Mouse (Mus musculus) left cerebral cortex, postnatal 25 days (tissue): Measurements from ENCODE around the gene Rab44. TPM values are rescaled to one million over a fixed set of nuclear protein-coding genes. Genes with fewer than 3 reads are reported as not detected.

Source experiments
- DNase-seq, 2 experiments: peaks; one replicate each; pipeline ENCODE4 v3.0.0; 2022; ENCODE audit warnings: low spot score in 2 of 2, mixed read lengths in 1 of 2
- intact Hi-C: fragments of 180-260 bp; cut with DNase I; formaldehyde crosslinking; loops from one replicate; pipeline ENCODE4 v1.15.1; 2025
- total RNA-seq, 2 experiments: library from RNA; stranded (reverse); gene quantifications; 2 replicates each; pipeline ENCODE4 v1.2.3; 2021

Rab44 gene
- total RNA-seq, 2 experiments from 2014 or later = 0.14 TPM; not detected in 1

DNA sequence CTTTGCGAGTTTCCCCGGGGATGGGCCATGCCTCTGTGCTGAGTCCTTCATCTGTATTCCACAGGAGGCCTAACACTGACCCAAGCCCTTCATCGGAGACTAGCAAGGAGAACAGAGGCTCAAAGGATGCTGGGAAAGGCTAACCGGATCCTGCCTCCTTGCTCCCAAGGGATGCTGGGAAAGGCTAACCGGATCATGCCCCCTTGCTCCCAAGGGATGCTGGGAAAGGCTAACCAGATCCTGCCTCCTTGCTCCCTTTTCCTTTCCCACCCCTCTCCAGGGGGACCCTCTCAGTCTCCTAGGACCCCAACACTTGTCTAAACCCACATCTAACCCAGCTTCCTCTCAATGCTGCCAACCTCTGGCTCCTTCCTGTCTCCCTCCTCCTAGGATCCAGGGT lies 45.4 kb downstream of the Rab44 start:
- intact Hi-C loops = no loop called here
- no peak for DNase-seq

DNA sequence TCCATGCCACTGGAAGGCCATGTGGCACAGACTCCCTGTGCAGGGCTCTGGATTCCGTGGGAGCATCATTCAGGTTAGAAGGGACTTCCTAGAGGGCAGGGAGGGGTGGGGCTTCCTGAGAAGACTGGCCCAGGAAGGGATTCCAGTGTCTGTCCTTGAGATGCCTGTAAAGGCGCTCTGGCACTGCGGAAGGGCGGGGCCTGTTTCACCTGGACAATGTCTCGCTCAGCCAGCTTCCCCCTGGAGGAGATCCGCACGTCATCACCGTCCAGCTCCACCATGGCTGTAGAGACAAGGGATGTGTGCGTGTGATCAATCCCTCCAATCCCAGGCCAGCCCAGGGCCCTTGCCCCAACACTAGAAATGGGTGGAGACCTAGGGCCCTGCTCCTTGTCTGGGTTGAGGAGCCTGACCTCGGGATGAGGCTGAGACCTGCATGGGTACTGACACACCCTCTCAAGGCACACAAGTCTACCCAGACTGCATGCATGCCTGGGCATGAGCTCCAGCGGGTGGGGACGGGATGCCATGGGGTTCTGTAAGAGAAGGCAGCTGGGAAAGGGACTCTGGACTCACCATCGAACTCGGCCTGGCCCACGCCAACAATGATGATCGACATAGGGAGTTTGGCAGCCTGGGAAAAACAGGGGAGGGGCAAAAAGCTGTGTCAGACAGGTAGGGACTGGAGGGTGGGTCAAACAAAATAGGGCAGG lies 46.0 kb downstream of the Rab44 start:
- intact Hi-C loops = no loop called here
- DNase-seq = no peak

DNA sequence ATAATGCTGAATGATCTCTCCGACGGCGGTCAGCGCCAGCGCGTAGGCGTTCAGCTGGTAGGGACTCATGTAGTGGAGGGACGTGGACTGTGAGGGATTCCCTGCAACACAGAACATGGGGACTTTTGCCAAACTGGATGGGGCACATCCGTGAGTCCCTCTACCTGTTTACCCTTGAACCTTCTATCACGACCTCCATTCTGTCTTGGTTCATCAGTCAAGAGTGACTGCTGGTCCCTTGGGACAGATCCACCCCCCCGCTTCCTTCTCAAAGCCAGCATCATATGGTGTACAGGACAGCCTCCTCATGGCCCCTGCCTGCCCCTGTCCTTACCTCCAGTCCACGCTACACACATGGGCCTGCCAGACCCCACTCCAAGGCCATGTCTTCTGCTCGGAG lies 48.4 kb downstream of the Rab44 start:
- intact Hi-C loops = no loop called here
- DNase-seq = no peak

DNA sequence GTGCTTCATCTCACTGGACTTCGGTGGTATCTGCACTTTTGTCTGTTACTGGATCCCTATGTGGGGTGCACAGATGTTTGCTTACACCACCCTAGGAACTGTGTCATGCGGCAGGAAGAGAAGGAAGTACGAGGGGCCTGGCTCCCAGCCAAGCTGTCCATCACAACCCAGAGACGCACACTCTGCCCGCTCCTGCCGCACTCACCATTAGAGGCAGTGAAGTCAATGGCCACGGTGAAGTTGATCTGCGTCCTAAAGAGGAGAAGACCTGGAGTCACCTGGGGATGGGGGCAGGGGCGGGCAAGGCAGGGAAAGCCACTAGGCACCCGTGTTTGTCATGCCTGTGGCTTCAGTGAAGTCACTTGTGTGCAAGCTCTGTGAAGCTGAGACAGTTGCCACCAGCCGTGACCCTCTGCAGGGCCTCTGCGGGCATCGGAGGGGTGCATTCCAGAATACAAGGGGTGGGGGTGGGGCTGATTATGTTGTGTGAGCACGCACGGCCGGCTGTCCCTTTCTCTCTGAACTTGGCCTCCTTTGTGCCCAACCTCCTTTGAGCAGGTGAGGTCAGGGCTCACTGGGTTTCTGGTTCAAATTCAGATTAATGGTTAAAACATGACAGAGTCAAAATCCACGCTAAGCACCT lies 50.6 kb downstream of the Rab44 start:
- intact Hi-C loops = no loop called here
- peak in 1 of 2 experiments; percentile 27 for DNase-seq

DNA sequence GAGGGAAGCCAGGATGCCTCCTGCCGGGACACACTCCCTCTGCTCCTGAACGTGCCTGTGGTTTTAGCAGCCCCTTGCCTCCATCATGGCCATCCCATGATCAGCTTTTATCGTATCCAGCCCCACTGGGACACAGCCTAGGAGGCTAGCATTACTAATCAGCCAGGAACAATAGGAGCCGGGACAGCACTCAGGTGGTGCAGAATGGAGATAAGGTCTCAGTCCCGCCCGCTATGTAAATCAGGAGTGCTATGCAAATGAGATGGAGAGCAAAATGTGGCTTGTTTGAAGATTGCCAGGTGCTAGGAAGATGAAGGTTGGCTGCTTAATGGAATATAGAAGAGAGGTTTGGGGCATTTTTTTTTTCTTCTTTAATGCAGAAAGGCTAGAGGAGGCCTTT lies 51.5 kb downstream of the Rab44 start:
- DNase-seq = no peak
- intact Hi-C loops = no loop called here

DNA sequence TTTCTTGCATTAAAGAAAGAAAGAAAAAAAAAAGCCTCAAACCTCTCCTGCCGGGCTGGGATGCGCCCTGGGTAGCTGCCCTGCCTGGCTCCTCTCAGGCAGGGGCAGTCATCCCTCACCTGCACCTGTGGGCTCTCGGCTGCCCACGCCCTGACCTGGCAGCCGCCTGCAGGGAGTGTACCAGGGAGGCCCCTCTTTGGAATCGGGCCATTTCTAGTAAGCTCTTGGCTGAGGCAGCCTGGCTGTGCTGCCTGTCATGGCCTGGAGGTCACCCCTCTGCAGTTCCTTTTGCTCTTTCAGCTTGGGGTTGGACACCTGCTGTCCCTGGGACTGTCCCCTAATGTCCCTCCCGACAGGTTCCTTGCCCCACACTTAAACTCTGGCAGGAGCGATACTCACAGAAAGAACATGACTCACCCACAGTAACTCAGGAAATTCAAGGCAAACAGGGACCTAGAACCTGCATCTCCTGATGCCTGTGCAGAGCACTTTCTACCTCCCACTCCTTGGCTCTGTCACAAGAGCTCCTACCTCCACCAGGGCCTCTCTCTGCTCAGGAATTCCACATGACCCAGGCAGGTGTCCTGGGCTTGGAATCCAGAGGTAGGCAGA lies 52.1 kb downstream of the Rab44 start:
- no peak for DNase-seq
- intact Hi-C loops = no loop called here

DNA sequence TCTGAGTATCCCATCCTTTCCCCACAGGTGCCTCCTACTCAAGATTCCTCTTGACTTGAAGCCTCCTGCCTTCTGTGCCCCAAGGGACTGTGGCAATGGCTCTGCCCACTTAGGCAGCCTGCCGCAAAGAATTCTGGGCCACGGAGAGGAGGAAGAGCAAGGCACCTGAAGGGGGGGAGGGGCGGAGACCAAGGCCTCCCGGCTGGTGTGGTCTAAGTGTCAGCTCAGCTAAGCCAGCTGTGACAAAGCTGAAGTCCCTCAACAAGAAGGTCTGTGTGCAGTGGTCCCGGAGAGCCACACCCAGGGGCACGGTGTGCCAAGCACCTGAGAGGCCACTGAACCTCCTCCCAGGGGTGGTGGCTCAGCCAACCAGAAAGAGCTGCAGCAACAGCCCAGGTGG lies 53.4 kb downstream of the Rab44 start:
- intact Hi-C loops = no loop called here

DNA sequence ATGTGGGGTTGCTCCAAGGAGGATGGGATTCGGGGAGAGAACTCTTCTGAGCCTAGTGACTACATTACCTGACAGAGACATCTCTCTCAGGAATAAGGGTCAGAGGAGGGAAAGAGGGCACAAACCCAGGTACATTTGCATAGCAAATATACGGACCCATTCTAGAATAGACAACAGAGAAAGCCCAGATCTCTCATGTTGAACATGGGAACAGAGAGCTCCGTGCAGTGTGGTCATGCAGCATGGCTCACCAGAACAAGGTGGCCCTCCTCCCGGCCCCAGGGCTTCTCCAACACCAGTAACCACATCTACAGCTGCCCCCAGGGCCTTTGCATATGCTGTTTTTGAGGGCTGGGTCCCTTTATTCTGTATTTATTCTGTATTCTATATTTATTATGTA lies 54.5 kb downstream of the Rab44 start:
- intact Hi-C loops = no loop called here
- no peak for DNase-seq

More for the DNA sequence above, 53.4 kb downstream of the Rab44 start:
- no peak for DNase-seq

DNA sequence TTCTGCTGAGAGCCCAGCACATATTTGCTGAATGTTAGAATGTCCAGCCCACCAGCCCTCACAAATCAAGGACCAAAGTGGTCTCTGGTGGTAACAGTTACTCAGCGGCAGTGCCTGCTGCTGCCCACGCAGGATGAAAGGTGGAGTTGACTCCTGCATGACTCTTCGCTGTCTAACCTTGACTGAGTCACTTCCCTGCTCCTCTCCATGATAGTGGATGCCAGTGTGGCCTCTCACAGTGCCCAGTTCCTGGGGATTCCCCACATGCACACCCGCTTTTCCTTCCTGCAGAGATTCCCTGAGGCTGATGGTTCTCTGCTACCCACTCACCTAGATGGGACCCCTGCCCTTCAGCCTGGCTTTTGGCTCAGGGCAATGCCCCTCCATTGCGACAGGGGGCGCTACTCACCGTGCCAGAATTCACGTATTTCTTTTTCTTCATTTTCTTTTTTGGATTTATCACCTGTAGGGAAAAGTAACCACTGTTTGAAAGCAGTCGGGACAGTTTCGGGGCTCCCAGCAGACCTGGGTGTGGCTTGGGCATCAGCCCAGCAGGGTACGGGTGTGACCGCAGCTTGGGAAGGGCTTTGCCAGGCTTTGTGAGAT lies 55.2 kb downstream of the Rab44 start:
- intact Hi-C loops = no loop called here
- no peak for DNase-seq

DNA sequence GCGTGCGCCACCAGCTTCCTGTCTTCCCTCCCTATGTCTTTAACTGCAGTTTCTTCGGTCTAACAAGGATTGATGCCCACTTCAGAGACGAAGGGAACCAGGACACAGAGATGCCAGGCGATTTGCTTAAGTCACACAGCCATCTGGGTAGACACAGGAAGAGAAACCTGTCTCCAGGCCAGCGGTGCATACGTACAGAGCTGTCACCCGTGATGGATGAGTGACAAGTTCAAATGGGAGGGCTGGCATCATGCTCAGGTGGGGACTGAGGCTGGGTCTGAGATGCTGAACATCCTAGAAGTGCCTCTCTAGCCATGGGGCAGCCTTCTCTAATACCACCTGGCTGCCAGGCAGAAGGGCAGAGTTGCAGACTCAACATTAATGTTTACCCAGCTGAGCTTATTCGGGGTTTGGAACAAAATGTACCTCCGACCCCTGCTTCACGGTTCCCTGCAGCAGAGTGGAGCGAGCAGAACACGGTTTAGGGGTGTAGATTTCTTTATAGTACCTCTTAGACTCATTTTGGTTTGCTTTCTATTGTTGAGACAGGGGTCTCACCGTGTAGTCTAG lies 56.6 kb downstream of the Rab44 start:
- DNase-seq = no peak
- intact Hi-C loops = loop anchor here (2.0 kb wide), 2 partner anchors 76 to 122 kb away; no protein-coding TSS in a partner anchor

DNA sequence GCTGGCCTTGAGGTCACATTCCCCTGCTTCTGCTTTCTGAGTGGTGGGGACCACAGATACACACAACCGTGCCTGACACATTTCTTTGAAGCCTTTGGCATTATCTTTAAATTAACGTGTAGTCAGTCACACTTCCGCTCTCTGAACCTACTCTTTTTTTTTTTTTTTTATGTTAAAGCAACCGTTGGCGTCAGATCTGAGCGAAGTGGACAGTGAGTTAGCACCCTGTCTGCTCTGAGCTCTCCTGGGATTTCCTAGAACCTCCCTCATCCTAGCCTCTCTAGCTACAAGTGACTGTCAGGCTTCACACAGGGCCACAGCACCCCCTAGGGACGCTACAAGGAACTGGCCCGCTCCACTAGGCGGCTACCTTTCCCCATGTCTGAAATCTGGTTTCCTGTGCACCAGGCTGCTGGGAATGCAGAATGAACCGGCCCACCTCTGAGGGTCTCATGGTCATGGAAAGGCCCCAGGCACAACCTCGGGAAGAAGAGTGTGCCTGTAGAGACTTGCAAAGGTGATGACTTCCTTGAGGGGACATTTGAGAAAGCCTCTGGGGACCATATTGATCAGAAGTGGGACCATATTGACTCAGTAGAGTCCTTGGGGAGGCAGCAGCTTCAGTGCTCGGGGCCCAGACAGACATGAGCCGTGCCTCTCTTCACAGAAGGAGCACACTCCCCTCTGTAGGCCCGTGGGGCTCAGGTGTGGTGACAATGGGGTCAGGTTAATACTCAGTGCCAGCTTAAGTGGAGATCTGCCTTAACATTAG lies 57.2 kb downstream of the Rab44 start:
- peak; percentile 82 to 88 for DNase-seq
- intact Hi-C loops = loop anchor here (2.0 kb wide), 2 partner anchors 76 to 122 kb away; no protein-coding TSS in a partner anchor

DNA sequence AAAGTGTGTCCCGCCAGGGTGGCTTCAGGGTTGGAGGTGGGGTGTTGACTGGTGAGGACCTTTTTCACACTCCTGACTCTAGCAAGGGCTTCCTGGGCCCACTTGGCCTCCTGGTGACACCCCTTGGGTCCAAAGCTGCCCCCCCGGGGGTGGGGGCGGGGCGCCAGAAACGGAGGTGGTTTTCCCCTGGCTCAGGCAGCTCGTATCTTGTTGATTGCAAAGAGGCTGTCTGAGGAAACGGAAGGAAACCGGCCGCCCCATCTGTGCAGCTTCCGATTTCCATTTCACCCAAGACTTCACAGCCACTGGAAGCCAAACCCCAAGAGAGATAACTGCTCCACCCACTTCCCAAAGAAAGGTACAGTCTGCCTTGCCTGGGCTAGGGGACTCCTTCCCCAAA lies 58.1 kb downstream of the Rab44 start:
- no peak for DNase-seq
- intact Hi-C loops = no loop called here

DNA sequence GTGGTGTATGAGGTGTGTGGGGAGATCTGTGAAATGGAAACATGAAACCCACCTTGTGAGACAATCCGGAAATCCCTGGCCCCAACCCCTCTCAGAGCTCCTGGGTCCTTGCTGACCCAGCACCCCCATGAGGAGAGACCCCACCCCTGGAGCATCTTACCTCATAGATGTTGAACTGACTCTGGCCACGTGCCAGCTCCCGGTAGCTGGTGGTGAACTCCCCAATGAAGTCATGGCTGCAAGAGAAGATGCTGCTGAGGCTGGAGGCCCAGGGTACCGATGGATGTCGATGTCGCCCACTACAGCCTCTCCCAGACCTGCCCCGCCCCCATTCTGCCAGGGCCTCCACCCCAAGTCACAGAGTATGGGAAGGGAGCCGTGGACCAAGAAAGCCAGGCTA lies 59.2 kb downstream of the Rab44 start:
- intact Hi-C loops = no loop called here
- no peak for DNase-seq

DNA sequence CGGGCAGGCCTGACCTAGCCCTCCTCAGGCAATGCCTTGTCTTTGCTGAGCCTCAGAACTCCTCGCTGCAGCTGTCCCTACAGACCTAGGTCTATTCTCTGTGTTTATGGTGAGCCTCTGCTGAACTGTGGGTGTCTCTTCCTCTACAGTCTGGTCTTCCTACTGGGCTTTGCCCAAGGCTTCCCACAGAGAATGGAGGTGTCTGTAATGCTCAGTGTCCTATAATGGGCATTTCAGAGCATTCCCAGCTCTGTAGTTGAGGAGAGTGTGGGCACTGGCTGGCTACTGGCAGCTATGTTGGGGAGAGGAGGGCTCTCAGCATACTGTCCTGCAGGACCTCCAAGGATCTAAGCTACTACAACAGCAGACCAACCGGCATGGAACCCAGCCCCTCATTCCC lies 61.7 kb downstream of the Rab44 start:
- peak in 1 of 2 experiments; percentile 78 for DNase-seq
- intact Hi-C loops = loop anchor here (5.0 kb wide), 1 partner anchor 197 kb away; no protein-coding TSS in a partner anchor

DNA sequence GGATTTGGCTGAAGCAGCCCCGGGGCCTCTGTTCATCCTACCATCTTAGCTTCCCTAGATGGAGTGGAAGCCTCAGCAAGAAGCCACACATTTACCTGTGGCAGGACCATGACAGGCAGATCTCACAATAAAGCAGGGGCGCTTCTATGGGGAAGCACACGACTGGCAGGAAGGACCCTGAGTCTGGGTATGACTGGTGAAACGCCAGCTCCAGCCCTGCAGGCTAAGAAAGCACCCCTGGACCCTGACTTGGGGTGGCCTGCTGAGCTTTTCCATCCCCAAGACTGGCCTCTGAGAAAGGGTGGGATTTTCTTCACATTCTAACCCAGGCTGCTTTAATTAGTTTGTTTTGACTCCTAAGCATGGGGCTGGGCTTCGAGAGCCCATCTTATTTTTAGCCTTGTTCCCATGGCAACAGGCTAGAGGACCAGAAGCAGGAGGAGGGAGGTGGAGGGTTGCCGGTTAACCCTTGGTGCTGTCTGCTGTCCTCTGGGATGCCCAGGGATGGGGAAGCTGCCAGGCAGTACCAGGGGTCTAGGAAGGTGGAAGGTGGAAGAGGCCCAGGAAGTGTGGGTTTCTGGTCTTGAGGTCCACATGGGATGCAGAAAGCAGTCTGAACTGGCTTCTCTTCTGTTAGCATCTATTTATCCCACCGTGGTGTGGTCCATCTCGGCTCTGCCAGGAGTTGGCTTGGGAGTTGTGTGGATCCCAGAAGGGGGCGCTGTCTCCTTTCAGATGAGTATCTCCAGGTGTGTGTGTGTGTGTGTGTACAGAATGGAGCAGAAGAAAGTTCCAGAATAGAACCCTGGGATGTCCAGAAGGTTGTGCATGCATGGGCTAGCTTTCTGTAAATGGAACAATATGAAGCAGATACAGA lies 62.7 kb downstream of the Rab44 start:
- intact Hi-C loops = loop anchor here (1.0 to 5.0 kb wide), 2 partner anchors 70 to 196 kb away; no protein-coding TSS in a partner anchor
- peak; percentile 84 to 89 for DNase-seq

DNA sequence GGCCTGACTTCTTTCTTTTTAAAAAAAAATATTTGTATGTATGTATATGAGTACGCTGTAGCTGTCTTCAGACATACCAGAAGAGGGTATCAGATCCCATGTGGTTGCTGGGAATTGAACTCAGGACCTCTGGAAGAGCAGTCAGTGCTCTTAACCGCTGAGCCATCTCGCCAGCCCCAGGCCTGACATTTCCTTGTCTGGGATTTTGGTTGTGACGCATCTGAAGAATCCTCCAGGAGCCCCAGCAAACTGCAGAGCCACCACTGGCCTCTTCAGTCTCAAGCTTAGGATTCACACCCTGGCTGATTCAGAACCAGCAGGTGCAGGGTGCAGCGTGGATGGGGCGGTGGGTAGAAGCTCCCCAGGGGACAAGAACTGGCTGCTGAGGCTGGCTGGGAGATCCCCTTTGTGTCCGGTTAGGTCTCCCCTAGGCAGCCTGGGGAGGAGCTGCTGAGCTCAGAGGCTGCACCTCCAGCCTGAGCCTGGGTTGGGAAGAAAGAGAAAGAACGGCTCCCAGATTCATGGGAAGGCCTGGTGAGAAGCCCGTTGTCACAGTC lies 64.6 kb downstream of the Rab44 start:
- no peak for DNase-seq
- intact Hi-C loops = loop anchor here (5.0 kb wide), 1 partner anchor 194 kb away; no protein-coding TSS in a partner anchor

DNA sequence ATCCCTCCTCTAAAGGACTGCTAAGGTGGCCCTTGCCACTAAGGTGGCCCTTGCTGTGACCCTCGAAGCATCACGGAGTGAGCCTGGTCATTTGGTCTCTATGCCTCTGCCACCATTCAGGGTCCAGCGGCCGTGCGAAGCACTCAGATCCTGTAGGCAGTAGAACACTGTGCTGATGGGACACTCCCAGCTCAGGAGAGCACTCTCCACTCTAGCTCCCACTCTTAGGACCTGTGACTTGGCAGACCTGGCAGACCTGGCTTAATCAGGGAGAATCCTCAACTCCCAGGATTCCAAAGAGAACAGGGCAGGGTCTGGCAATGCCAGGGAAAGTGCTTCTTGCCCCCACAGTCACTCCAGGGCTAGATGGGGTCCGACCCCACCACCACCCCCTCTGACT lies 66.0 kb downstream of the Rab44 start:
- no peak for DNase-seq
- intact Hi-C loops = loop anchor here (5.0 kb wide), 1 partner anchor 192 kb away; no protein-coding TSS in a partner anchor
